Mouse (Mus musculus): ENCODE data around the gene Kcns1. TPM values are rescaled to one million over a fixed set of nuclear protein-coding genes. Genes with fewer than 3 reads are reported as not detected.

Kcns1 gene
- total RNA-seq, 2 experiments from 2014 or later, result not detected

DNA sequence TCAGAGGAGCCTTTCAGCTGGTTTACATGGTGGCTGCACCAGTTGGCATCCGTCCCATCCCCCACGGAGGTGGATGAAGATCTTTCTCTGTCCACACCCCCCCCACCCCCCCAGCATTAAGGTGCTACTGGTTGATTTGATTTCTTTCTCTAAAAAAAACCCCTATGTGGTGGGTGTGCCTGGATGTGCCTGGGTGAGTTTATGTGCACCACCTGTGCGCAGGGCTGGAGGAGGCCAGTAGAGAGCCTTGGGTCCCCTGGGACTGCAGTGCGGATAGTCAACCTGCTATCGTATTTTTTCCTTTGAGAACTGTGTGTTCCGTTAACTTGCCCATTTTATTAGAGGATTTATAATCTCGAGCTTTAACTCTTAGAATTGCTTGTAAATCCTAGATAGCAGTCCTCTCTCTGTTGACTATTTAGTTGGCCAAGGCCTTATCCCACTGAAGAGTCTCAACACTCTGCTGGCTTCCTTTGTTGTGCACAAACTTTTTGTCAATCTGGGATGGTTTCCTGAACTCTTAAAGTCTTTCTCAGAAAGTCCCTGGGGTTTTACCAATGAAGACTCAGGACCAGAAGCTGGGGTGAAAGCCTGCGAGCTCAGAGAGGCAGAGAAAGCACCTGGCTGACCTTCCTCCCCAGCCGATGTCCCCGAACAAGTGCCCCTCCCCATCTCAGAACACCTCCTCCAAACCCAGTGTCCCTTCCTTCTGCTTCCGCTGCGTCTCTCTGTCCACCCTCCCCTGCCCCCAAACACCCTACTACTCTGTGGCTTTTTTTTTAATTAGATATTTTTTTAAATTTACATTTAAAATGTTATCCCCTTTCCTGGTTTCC, 42.1 kb downstream of the Kcns1 start:
- ATAC-seq (replicated peaks; ENCODE audit: low FRiP score, poor library complexity, severe bottlenecking), result no peak

DNA sequence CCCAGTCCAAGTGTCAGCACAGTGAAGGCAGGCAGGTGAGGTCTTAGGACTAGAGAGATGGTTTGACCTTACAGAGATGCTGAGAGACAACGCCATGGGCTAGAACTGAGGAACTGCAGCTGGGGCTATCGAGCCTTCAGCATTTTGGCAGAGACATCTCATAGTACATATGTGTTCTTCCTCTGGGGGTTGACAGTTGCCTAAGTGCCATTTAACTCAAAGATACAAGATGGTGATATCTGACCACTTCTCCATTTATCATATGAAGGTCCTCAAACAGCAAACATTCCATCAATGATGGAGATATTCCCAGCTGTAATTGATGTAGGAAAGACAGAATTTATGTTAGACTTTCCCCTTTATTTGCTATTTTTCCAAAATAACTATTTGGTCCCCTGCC, 43.6 kb downstream of the Kcns1 start:
- ATAC-seq (replicated peaks; ENCODE audit: low FRiP score, poor library complexity, severe bottlenecking), result no peak

DNA sequence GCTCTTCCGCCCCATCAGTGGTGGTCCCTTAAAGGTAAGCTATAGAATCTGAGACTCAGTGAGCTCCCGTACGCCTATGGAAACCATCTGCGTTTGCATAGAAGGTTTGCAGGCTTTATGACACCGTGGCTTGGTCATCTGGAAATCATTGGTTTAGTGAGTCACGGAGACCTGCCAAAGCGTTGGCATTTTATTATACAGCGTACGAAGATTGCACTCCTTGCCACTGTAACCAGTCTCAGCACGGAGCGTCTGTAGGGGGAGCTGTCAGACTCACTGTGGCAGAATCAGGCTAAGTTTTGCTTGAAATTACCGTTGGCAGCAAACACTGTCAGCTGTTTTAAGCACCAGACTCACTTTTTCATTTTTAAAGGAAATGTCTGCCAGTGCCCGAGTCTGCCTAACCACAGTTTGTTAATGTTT, 44.4 kb downstream of the Kcns1 start:
- no peak for ATAC-seq (replicated peaks; ENCODE audit: low FRiP score, poor library complexity, severe bottlenecking)

DNA sequence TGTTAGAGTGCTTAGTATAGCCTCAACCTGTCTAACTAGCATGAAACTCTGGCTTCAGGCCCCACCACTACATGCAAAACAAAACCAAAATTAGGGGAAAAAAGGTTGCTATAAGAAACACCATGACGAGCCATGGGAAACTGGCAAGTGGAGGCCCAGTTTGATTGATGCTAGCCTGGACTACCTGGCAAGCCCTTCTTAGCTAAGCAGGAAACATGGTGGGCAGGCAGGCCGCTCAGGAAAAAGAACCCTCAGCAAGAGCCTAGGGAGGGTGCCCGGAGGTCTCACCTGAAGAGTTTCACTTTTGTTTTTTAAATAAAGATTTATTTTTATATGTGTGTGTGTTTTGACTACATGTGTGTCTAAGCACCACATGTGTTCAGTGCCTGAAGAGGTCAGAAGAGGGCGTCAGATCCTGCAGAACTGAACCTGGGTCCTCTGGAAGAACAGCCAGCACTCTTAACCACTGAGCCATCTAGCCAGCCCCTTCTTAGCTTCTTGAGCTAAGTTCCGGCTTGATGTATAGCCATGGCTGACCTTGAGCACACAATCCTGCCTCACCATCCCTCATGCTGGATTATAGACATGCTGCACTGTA, 47.6 kb downstream of the Kcns1 start:
- ATAC-seq (replicated peaks; ENCODE audit: low FRiP score, poor library complexity, severe bottlenecking), result no peak

DNA sequence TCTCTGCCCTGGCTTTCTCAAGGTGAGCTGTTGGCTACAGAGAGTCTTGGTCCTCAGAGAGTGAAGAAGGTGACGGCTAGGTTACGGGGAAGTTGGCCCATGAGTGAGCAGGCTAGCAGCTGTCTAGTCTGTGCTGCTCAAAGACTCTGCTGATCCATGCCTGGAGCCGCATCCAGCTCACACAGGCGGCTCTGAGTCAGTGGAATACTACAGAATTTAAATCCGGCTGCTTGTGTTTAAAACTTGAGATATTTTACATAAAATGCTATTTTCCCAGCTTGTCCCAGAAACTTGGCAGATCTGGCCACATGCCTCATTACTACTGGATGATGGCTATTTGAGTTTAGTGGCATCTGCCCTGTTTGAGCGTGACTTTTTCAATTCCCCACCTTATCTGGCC, 51.4 kb downstream of the Kcns1 start:
- ATAC-seq (replicated peaks; ENCODE audit: low FRiP score, poor library complexity, severe bottlenecking), result no peak

DNA sequence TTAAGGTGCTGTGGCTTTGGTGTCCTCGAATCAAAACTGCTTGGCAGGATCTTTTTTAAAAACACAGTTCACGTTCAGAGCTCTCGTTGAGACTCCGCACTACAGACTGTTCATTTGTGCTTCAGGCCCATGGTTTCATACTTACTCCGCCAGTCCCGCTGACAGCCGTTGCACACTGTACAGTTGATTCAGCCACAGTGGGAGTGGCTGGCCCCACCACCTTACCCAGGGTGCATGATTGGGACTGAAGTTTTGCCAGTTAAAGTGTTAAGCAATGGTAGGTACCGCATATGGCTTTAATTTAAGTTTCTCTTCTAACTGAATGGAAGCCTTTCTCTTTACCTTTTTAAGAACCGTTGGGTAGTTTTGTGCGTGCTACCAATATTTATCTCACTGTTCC, 55.4 kb downstream of the Kcns1 start:
- ATAC-seq (replicated peaks; ENCODE audit: low FRiP score, poor library complexity, severe bottlenecking), result no peak

DNA sequence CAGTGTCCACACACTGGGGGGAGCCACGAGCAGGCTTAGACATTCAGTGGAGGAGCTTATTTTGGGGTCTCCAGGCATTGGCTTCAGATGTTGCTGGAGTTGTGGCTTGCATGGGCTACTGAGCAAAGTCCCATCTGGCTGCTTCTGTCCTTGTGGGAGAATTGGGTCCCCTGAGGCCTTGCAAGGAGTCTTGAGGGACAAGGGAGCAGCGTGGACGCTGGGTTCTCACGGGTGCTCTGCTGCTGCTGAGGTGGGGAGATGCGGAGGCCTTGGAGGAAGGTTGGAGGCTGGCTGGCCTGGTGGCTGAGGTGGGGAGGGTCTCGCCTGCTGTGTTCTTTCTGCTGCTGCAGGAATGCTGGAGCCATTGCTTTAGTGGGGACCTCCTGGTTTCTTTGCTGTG, 56.9 kb downstream of the Kcns1 start:
- ATAC-seq (replicated peaks; ENCODE audit: low FRiP score, poor library complexity, severe bottlenecking), result no peak

Other genes with a start within 250 kb of the Kcns1 start
- 49.3 and 49.6 TPM in 2 replicates for gene Ywhab, start 176.2 kb downstream of the Kcns1 start, total RNA-seq (2015; ENCODE audit: low replicate concordance)
- gene Ywhab, start 176.2 kb downstream of the Kcns1 start, total RNA-seq (2017; ENCODE audit: low replicate concordance), result 18.8 and 25.1 TPM in 2 replicates
- 2.3 TPM in 1 of 2 replicates, not detected in the other for gene Pabpc1l, start 145.7 kb downstream of the Kcns1 start, total RNA-seq (2015; ENCODE audit: low replicate concordance)
- not detected in 2 replicates for gene Pabpc1l, start 145.7 kb downstream of the Kcns1 start, total RNA-seq (2017; ENCODE audit: low replicate concordance)
- gene Stk4, start 100.8 kb downstream of the Kcns1 start, total RNA-seq (2015; ENCODE audit: low replicate concordance), result 47.9 and 74.0 TPM in 2 replicates
- 52.4 and 55.6 TPM in 2 replicates for gene Stk4, start 100.8 kb downstream of the Kcns1 start, total RNA-seq (2017; ENCODE audit: low replicate concordance)
- 11.5 and 16.7 TPM in 2 replicates for gene Tomm34, start 99.9 kb downstream of the Kcns1 start, total RNA-seq (2015; ENCODE audit: low replicate concordance)
- gene Tomm34, start 99.9 kb downstream of the Kcns1 start, total RNA-seq (2017; ENCODE audit: low replicate concordance), result 9.8 and 17.5 TPM in 2 replicates
- not detected in 2 replicates for gene Wfdc5, start 11.6 kb upstream of the Kcns1 start, total RNA-seq (2015; ENCODE audit: low replicate concordance)
- gene Wfdc5, start 11.6 kb upstream of the Kcns1 start, total RNA-seq (2017; ENCODE audit: low replicate concordance), result not detected in 2 replicates
- not detected in 2 replicates for gene Wfdc12, start 19.5 kb upstream of the Kcns1 start, total RNA-seq (2015; ENCODE audit: low replicate concordance)
- gene Wfdc12, start 19.5 kb upstream of the Kcns1 start, total RNA-seq (2017; ENCODE audit: low replicate concordance), result not detected in 2 replicates
- gene Wfdc15a, start 29.0 kb upstream of the Kcns1 start, total RNA-seq (2015; ENCODE audit: low replicate concordance), result not detected in 2 replicates
- not detected in 2 replicates for gene Wfdc15a, start 29.0 kb upstream of the Kcns1 start, total RNA-seq (2017; ENCODE audit: low replicate concordance)
- not detected in 2 replicates for gene Wfdc15b, start 50.5 kb upstream of the Kcns1 start, total RNA-seq (2015; ENCODE audit: low replicate concordance)
- gene Wfdc15b, start 50.5 kb upstream of the Kcns1 start, total RNA-seq (2017; ENCODE audit: low replicate concordance), result not detected in 2 replicates
- gene Svs2, start 67.4 kb upstream of the Kcns1 start, total RNA-seq (2015; ENCODE audit: low replicate concordance), result not detected in 2 replicates
- gene Svs2, start 67.4 kb upstream of the Kcns1 start, total RNA-seq (2017; ENCODE audit: low replicate concordance), result not detected in 2 replicates
- not detected in 2 replicates for gene Svs3b, start 85.5 kb upstream of the Kcns1 start, total RNA-seq (2015; ENCODE audit: low replicate concordance)
- gene Svs3b, start 85.5 kb upstream of the Kcns1 start, total RNA-seq (2017; ENCODE audit: low replicate concordance), result not detected in 2 replicates
- not detected in 2 replicates for gene Svs4, start 107.3 kb upstream of the Kcns1 start, total RNA-seq (2015; ENCODE audit: low replicate concordance)
- gene Svs4, start 107.3 kb upstream of the Kcns1 start, total RNA-seq (2017; ENCODE audit: low replicate concordance), result not detected in 2 replicates
- gene Svs3a, start 118.2 kb upstream of the Kcns1 start, total RNA-seq (2015; ENCODE audit: low replicate concordance), result not detected in 2 replicates
- not detected in 2 replicates for gene Svs3a, start 118.2 kb upstream of the Kcns1 start, total RNA-seq (2017; ENCODE audit: low replicate concordance)
- gene Svs6, start 145.6 kb upstream of the Kcns1 start, total RNA-seq (2015; ENCODE audit: low replicate concordance), result not detected in 2 replicates
- not detected in 2 replicates for gene Svs6, start 145.6 kb upstream of the Kcns1 start, total RNA-seq (2017; ENCODE audit: low replicate concordance)
- not detected in 2 replicates for gene Svs5, start 161.6 kb upstream of the Kcns1 start, total RNA-seq (2015; ENCODE audit: low replicate concordance)
- gene Svs5, start 161.6 kb upstream of the Kcns1 start, total RNA-seq (2017; ENCODE audit: low replicate concordance), result not detected in 2 replicates
- gene Slpi, start 218.0 kb upstream of the Kcns1 start, total RNA-seq (2015; ENCODE audit: low replicate concordance), result 78.0 and 99.7 TPM in 2 replicates
- 6.9 and 12.7 TPM in 2 replicates for gene Slpi, start 218.0 kb upstream of the Kcns1 start, total RNA-seq (2017; ENCODE audit: low replicate concordance)
- gene Rbpjl, start 232.0 kb upstream of the Kcns1 start, total RNA-seq (2015; ENCODE audit: low replicate concordance), result not detected in 2 replicates
- not detected in 2 replicates for gene Rbpjl, start 232.0 kb upstream of the Kcns1 start, total RNA-seq (2017; ENCODE audit: low replicate concordance)
- gene Matn4, start 234.0 kb upstream of the Kcns1 start, total RNA-seq (2015; ENCODE audit: low replicate concordance), result not detected in 2 replicates
- gene Matn4, start 234.0 kb upstream of the Kcns1 start, total RNA-seq (2017; ENCODE audit: low replicate concordance), result not detected in 2 replicates